Mouse (Mus musculus): ENCODE measurements at regions not wholly inside any gene's neighbourhood (a gene's known extent, or its start where the extent isn't known, plus 50 kb on each side); places are given as distances from the start of the nearest gene placed in this dataset.

- ATAC-seq (replicated peaks; ENCODE audit: low read depth, poor library complexity, severe bottlenecking), result no peak
Measured at GRCm38 (mm10) chr8:109012655-109013054, 481.2 kb upstream of the Pmfbp1 start.

DNA sequence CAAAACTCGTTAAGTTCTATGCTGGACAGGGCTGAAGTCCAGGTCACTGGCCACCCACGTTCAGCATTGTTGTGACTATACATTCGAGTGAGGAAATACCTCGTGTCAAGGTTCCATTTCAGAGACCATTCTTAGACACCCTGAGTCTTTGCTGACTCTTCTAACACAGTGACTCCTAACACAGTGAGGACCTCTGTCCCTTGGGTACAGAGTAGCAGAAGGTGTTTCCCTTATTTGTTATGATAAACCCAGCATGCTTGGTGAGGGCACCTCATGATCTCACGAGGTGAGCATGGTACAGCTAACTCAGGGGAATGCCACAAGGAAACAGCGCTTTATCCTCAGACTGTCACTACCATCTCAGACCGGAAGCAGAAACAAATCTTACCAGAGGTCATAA is 480.2 kb upstream of the Pmfbp1 start:
- no peak for ATAC-seq (replicated peaks; ENCODE audit: low read depth, poor library complexity, severe bottlenecking)

- peak; percentile 95 for ATAC-seq (replicated peaks; ENCODE audit: low read depth, poor library complexity, severe bottlenecking)
Measured at GRCm38 (mm10) chr8:109014746-109015145, 479.1 kb upstream of the Pmfbp1 start.

DNA sequence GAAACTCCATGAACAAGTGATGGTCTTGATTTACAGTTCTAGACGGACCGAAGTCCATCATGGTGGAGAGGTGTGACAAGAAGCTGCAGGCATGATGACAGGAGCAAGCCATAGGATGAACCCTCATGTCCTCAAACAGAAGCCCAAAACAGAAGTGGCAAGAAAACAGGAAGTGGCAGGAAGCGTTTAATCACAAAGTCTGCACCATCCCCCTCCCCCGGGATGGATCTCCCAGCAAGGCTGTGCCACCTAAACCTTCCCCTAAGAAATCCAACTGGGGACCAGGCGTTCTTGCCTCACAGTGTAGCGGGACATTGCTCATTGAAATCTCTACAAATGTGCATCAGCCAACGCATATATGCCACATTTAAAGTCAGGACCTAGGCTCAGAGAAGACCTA is 474.3 kb upstream of the Pmfbp1 start:
- ATAC-seq (replicated peaks; ENCODE audit: low read depth, poor library complexity, severe bottlenecking), result peak; percentile 46

DNA sequence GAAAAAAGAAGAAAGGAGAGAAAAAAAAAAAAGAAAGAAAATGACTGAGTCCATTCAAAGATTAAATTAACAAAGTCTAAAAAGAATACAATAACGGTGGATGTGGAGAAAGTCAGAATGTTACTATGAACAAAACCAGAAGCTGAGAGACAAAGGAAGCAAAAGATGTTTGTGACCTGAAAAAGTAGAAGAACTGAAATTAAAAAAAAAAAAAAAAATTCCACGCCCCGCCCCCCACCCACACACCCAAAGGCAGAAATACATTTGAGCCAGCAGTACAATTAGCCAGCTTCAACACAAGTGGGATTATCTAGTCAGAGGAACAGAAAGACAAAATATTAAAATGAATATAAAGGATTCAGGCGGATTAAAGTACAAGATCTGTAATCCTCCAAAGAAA is 473.7 kb upstream of the Pmfbp1 start:
- no peak for ATAC-seq (replicated peaks; ENCODE audit: low read depth, poor library complexity, severe bottlenecking)

- no peak for ATAC-seq (replicated peaks; ENCODE audit: low read depth, poor library complexity, severe bottlenecking)
Measured at GRCm38 (mm10) chr8:109027923-109028322, 465.9 kb upstream of the Pmfbp1 start.

GRCm38 (mm10) chr8:109053608-109054007 is 440.2 kb upstream of the Pmfbp1 start:
- no peak for ATAC-seq (replicated peaks; ENCODE audit: low read depth, poor library complexity, severe bottlenecking)

DNA sequence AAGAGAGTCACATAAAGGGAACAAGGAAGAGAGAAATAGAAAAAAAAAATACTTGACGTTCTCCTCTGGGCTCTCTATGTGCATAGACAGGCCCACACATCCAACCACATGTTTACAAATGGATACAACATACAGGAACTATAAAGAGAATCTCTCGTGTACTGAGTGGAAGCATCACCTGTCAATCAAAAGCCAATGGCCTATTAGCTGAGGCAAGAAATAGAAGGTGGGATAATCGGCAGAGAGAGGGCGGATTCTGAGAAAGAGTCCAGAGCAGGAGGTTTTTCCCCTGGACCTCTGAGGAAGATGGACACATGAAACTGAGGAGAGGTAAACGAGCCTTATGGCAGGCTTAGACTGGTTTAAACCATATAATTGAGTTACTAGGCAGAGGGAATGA is 434.7 kb upstream of the Pmfbp1 start:
- no peak for ATAC-seq (replicated peaks; ENCODE audit: low read depth, poor library complexity, severe bottlenecking)

DNA sequence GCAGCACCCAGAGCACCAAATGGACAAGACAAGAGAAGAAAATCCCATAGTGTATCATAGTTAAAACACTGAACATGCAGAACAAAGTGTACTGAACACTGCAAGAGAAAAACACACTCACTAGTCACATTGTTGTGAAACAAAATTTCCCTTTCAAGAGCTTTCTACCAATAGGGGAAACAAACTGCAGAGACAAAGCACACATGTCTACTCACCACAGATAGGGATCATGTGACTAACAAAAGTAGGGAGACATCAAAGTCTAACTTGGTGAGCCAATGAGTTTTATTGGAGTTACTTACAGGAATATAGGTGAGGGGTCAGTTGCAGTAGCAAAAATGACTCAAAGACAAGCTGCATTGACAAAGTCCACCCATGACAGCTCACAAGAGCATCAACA is 431.5 kb upstream of the Pmfbp1 start:
- ATAC-seq (replicated peaks; ENCODE audit: low read depth, poor library complexity, severe bottlenecking), result no peak

DNA sequence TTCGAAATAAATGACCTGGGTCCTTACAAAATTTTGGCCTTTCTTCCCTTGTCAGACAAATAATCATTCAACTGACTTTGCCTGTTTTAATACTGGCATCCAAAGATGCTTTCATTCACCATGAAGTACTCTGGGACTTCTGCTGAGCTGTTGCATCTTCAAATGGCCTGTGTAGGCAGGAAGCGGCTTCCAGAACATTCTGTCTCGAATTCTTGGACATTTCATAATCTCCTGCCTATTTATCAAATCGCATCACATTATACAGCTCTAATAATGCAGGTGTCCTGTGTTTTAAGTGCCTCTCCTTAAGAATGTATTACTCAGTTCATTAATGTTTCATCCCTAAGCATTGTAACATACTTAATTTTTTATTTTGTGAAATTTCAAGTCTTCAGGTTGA is 420.1 kb upstream of the Pmfbp1 start:
- ATAC-seq (replicated peaks; ENCODE audit: low read depth, poor library complexity, severe bottlenecking), result no peak

DNA sequence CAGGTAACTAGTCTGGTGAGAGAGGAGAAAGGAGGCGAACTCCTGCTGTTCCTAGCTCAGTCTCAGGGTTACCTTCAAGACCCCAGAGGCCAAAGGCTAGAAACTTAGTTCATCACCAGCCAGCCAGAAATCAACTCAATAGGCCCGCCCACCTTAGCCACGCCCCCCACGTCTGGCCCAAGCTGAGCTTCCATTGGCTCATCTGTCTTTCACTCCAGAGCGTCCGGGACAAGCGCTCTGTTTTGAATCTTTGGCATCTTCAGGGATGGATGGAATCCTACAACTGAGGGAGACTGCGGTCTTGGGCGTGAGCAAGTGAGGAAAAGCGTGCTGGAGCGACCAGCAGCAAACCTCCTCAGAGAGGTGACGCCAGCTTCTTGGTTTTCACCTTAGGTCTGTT is 418.8 kb upstream of the Pmfbp1 start:
- no peak for ATAC-seq (replicated peaks; ENCODE audit: low read depth, poor library complexity, severe bottlenecking)

GRCm38 (mm10) chr8:109079223-109079622 is 414.6 kb upstream of the Pmfbp1 start:
- ATAC-seq (replicated peaks; ENCODE audit: low read depth, poor library complexity, severe bottlenecking), result no peak

DNA sequence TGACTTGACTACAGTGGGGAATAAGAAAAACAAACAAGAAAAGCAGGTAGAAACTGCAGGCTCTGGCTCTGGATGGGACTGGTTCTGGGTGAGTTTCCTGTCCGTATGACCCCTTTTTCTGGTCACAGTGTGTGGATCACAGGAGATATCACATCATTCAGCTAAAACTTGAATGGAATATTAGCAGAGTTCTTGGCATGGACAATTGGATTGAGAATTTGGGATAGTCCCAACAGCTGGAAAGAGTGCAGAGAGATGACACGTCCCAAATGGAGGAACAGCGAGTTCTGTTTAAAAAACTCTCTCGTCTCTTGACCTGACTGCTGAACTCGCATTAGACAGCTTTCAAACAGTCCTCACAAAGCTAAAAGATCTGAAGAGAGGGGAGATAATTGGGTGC is 412.5 kb upstream of the Pmfbp1 start:
- ATAC-seq (replicated peaks; ENCODE audit: low read depth, poor library complexity, severe bottlenecking), result no peak

- ATAC-seq (replicated peaks; ENCODE audit: low read depth, poor library complexity, severe bottlenecking), result no peak
Measured at GRCm38 (mm10) chr8:109085134-109085533, 408.7 kb upstream of the Pmfbp1 start.

DNA sequence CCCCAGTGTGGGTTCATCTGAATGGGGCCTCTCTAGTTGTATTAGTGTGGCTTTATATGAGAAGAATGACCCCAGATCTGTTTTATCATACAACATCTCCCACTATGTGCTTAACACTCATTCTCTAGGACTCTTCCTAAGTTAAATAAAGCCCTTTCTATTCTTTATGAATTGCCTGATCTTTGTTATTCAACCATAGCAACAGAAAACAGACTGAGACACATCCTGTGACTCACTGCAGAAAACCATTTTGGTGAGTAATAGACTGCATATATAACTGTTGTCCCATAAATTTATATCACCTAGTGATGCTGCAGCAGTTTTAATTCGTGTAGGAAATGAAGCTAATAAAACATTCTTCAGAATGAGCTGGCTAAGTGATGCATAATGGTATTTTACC is 406.0 kb upstream of the Pmfbp1 start:
- ATAC-seq (replicated peaks; ENCODE audit: low read depth, poor library complexity, severe bottlenecking), result no peak

DNA sequence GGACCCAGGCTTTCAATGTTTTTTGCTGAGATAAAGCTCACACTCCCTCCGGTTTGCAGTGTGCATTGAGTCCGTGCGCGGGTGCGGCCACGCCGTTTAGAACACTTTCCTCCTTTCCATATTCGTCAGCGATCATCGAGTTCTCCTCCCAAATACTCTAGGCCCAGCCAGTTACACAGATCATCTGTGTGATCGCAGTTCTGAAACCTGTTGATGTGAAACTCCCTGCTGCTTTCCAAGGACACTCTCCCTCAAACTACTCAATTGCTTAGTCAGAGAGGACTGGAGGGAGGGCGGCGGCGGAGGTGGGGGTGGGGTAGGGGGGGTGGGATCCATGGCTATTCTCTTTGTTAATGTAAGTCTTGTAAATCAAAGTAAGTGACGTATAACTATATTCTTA is 394.2 kb upstream of the Pmfbp1 start:
- no peak for ATAC-seq (replicated peaks; ENCODE audit: low read depth, poor library complexity, severe bottlenecking)

DNA sequence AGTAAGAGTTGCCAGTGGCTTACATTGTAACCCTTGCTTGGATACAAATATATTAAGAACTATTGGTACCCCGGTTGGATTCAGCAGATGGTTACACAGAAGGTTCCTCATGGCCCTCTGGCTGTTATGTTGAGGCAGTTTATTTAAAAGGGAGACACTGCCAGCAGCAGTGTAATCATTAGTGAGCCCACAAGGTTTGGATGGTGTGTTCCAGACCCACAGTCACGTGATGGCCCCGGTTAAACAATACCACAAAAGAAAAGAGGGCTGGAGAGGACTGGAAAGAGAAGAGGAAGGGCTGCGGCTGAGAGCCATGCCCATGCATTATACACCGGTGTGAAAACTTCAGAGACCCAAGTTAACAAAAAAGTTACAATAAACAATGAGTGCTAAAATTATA is 392.4 kb upstream of the Pmfbp1 start:
- no peak for ATAC-seq (replicated peaks; ENCODE audit: low read depth, poor library complexity, severe bottlenecking)

- ATAC-seq (replicated peaks; ENCODE audit: low read depth, poor library complexity, severe bottlenecking), result no peak
Measured at GRCm38 (mm10) chr8:109104798-109105326, 389.0 kb upstream of the Pmfbp1 start.

DNA sequence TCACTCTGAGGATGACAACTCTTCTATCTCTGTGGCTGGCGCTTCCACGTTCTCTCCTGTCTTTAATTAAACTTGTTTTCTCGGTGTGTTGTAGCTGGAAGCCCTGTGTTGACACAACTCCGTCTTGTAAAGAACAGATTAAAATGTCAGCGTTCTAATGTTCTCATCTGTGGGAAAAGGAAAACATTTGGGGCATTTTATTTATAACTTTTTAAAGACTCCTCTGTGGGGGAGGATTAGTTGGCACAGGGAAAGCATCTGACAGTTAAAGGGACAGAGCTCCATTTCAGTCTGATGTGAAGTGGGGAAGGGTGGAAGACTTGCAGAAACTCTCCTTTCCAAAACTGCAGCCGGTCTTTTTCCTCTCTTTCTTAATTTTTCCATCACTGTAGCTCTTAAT is 388.1 kb upstream of the Pmfbp1 start:
- no peak for ATAC-seq (replicated peaks; ENCODE audit: low read depth, poor library complexity, severe bottlenecking)

GRCm38 (mm10) chr8:109106971-109107370 is 386.9 kb upstream of the Pmfbp1 start:
- ATAC-seq (replicated peaks; ENCODE audit: low read depth, poor library complexity, severe bottlenecking), result no peak

- ATAC-seq (replicated peaks; ENCODE audit: low read depth, poor library complexity, severe bottlenecking), result no peak
Measured at GRCm38 (mm10) chr8:109107762-109108161, 386.1 kb upstream of the Pmfbp1 start.

- no peak for ATAC-seq (replicated peaks; ENCODE audit: low read depth, poor library complexity, severe bottlenecking)
Measured at GRCm38 (mm10) chr8:109109390-109109789, 384.4 kb upstream of the Pmfbp1 start.

- no peak for ATAC-seq (replicated peaks; ENCODE audit: low read depth, poor library complexity, severe bottlenecking)
Measured at GRCm38 (mm10) chr8:109121776-109122175, 372.1 kb upstream of the Pmfbp1 start.

Data from common myeloid progenitor, adult 5-6 weeks (primary cell).